ENCODE assay signal across 21 mouse cellular contexts in the genomic region with DNA sequence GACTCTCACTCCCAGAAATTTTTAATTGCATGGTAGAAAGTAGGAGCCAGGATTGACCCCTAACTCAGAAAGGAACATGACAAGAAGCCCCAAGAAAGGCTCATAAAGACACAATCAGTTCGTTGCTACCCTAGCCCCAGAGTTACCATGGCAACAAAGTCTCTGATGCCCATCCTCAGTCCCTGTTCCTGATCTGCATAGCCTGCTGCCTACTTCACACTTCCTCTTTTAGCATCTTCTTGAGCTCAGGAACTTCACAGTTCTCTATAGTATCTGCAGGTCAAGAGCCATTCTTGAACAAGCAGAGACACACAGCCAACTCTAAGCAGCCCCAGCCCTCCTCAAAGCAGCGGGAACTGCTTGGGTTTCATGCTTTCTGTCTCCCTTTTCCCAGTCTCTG.
A peak's percentile ranks its signal among the peaks of the same experiment; 100 is the strongest.
DNase-seq lines count a peak whose midpoint lies in the region; ATAC-seq and TF ChIP-seq lines count a peak whose summit lies in the region.
"Had no signal": no experiment of that assay in that cellular context is flagged by ENCODE, and none has a peak within 500 bp of the region (broad histone marks: within the 10 kb centered on the region; RNA-seq: fewer than 3 reads in every experiment).

No protein-coding gene starts in this region.

- no peak for TF ChIP-seq CTCF in testis, adult 2 months (IDR thresholded peaks at IDR 0.05; ENCODE audit: control insufficient read depth, insufficient read depth, insufficient replicate concordance, low read depth, low read length)

- TF ChIP-seq POLR2A in testis, adult 2 months (IDR thresholded peaks at IDR 0.05; ENCODE audit: control insufficient read depth, low read depth, low read length), result no peak

- no peaks in the 10 kb centered on the region for H3K36me3 ChIP-seq in testis, adult 2 months (ENCODE audit: control insufficient read depth, insufficient read depth, low read length)
- H3K36me3 ChIP-seq: forebrain, embryonic 10.5 days; heart, embryonic 15.5 days had no signal

- peak; percentile 54 for ATAC-seq in megakaryocyte, adult 5-6 weeks (ENCODE audit: poor library complexity, severe bottlenecking)
- ATAC-seq: inflammation-experienced regulatory T-cells, adult 6 months had no signal

- peak; percentile 8 to 31 for DNase-seq in left cerebral cortex, postnatal 14 days (ENCODE audit: low spot score in 2 of 2)
- DNase-seq in left cerebral cortex, adult 11 months (ENCODE audit: low spot score), result no peak
- DNase-seq in testis, postnatal 14 days (ENCODE audit: low spot score), result no peak
- DNase-seq in neural tube, embryonic 10.5 days (ENCODE audit: extremely low spot score, low spot score), result no peak
- no peak for DNase-seq in thymus, postnatal 4 days
- no peak for DNase-seq in c-Kit-positive CD71-positive TER-119-positive erythroid progenitor cells, embryonic 14.5 days (ENCODE audit: low spot score)
- DNase-seq: adrenal gland, adult 2 months; cerebellum, adult 9-10 months; gastrocnemius, adult 2 months; heart, postnatal 36 days; kidney, adult 18-20 months; layer of hippocampus, adult 9-11 months; lung, adult 18-20 months; thymus, postnatal 25 days had no signal

- no peaks in the 10 kb centered on the region for H3K4me1 ChIP-seq in testis, adult 2 months (ENCODE audit: control insufficient read depth, insufficient read depth, low read length)
- H3K4me1 ChIP-seq: heart, embryonic 15.5 days had no signal

- H3K27ac ChIP-seq in testis, adult 2 months (ENCODE audit: control insufficient read depth, insufficient read depth, low read depth, low read length), result no peak overlapping the region
- H3K27ac ChIP-seq: forebrain, embryonic 10.5 days; gastrocnemius, adult 2 months; heart, embryonic 15.5 days; hindbrain, embryonic 14.5 days; stomach, postnatal 0 days had no signal

- H3K4me3 ChIP-seq in testis, adult 2 months (ENCODE audit: control insufficient read depth, low read depth, low read length), result peak overlapping the region; percentile 70
- H3K4me3 ChIP-seq: forebrain, embryonic 10.5 days; gastrocnemius, adult 2 months; heart, embryonic 15.5 days had no signal

- intact Hi-C loops in left cerebral cortex, postnatal 14 days (cut with DNase I), result no loop called here

- H3K27me3 ChIP-seq in testis, adult 2 months (ENCODE audit: control insufficient read depth, insufficient read depth, low read length), result no peaks in the 10 kb centered on the region
- H3K27me3 ChIP-seq: heart, embryonic 15.5 days had no signal

Comparison
In these comparisons a context has a peak if more than half of its experiments do, and no peak if none do; other contexts are left out.
1. DNase-seq: peak in left cerebral cortex, postnatal 14 days (2 of 2); none in left cerebral cortex, adult 11 months (single experiment), testis, postnatal 14 days (single experiment), neural tube, embryonic 10.5 days (single experiment), thymus, postnatal 4 days (single experiment) and c-Kit-positive CD71-positive TER-119-positive erythroid progenitor cells, embryonic 14.5 days (single experiment).